Mouse (Mus musculus) CH12.LX (cell line): ENCODE results near the gene Gm37419.

Source experiments
- MAX ChIP-seq: IDR thresholded peaks from 2 replicates; pipeline ENCODE4 v1.6.1; 2011; ENCODE audit warnings: low read length, improper control_type of control experiment
- POLR2A ChIP-seq: IDR thresholded peaks from 2 replicates; pipeline ENCODE4 v1.6.1; 2011; ENCODE audit warnings: low read depth, mild to moderate bottlenecking, improper control_type of control experiment, low read length

DNA sequence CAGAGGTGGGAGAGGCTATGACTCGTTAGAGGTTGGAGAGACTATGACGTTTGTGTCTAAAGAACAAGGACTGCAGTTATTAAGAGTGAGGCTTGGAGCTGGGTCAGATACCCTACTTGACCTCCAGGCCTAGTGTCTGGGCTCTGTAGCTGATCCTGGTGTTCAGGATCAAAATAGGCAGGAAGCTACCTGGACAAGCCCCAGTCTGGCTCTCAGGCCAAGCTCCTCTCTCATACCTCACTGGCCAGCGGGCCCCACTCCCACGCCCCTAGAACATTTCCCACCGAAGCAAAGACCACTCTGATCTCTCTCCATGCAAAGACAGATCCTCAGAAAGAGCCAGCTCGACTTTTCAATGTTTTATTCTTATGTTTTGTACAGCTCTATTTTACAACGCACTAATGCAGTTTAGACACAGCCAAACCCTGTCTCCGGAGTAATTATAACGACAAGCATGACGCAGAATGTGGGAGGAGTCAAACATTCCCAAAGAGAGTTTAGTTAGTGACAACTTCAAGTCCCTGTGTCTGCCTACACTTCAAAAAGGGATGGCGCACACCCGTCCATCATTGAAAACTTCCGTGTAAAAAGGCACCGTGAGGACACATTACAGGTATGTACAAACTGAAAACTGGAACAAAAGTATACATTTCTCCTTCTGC is 23.4 kb upstream of the Gm37419 start:
- no peak for TF ChIP-seq MAX
- TF ChIP-seq POLR2A, result no peak
